ENCODE assay signal across 15 mouse cellular contexts in genomic region chr7:83852381-83853380, GRCm38 (mm10). TPM values are rescaled to one million over a fixed set of nuclear protein-coding genes. Genes with fewer than 3 reads are reported as not detected.
DNase-seq lines count a peak whose midpoint lies in the region; ATAC-seq lines count a peak whose summit lies in the region.
"Had no signal": no experiment of that assay in that cellular context is flagged by ENCODE, and none has a peak within 500 bp of the region (broad histone marks: within the 10 kb centered on the region; RNA-seq: fewer than 3 reads in every experiment).

No protein-coding gene starts in this region.

- DNase-seq in adrenal gland, adult 2 months = peak; percentile 21
- no peak for DNase-seq in adrenal gland, postnatal 10 days
- DNase-seq in spleen, postnatal 36 days (ENCODE audit: low spot score in 2 of 2) = peak; percentile 27 to 29
- DNase-seq in spleen, adult 12 weeks (ENCODE audit: low spot score) = no peak
- DNase-seq in telencephalon, adult 2 months (ENCODE audit: low read depth, low spot score) = peak; percentile 12
- DNase-seq in heart, postnatal 25 days (ENCODE audit: low spot score) = no peak
- DNase-seq in heart, postnatal 36 days = no peak
- DNase-seq: adrenal gland, postnatal 14 days; cerebellum, adult 11 months; kidney, postnatal 4 days; left cerebral cortex, postnatal 4 days had no signal

- intact Hi-C loops in heart, postnatal 25 days (cut with DNase I) = no loop called here
- intact Hi-C loops in heart, postnatal 36 days (cut with DNase I) = no loop called here

- 0 out of 2 replicates have a peak, but pooled peaks have one; percentile 30 for ATAC-seq in megakaryocyte-erythroid progenitor cell, adult 5-6 weeks (replicated peaks; ENCODE audit: low FRiP score, low TSS enrichment, poor library complexity, severe bottlenecking)
- ATAC-seq: inflammation-experienced regulatory T-cells, adult 6 months had no signal

RNA-seq across cellular contexts. Expression of gene Tlnrd1, which starts 31.4 kb away (rescaled TPM):
- 10 to 100 TPM; 12.3 to 16.6 TPM for total RNA-seq in adrenal gland, adult 2 months (2021)
- polyA plus RNA-seq in adrenal gland, adult 2 months (2012; rRNA removed) = 35.7 and 42.8 TPM in 2 replicates
- total RNA-seq in adrenal gland, postnatal 10 days (2021) = 10 to 100 TPM; 19.4 to 21.3 TPM
- total RNA-seq in megakaryocyte-erythroid progenitor cell, adult 5-6 weeks (2014; fragmentation: Nextera tagmentation) = 8.5 and 11.3 TPM in 2 replicates
- 4.4 and 7.8 TPM in 2 replicates for total RNA-seq in megakaryocyte-erythroid progenitor cell, adult 5-6 weeks (2017)
- total RNA-seq in heart, postnatal 25 days (2021) = 1 to 10 TPM; 8.1 to 9.1 TPM
- total RNA-seq in heart, postnatal 36 days (2021) = 1 to 10 TPM; 8.5 to 8.8 TPM

RNA-seq across cellular contexts. Expression of gene Mesd, which starts 31.6 kb away (rescaled TPM):
- total RNA-seq in adrenal gland, adult 2 months (2021) = 100 to 1,000 TPM; 122 to 130 TPM
- polyA plus RNA-seq in adrenal gland, adult 2 months (2012; rRNA removed) = 7.4 and 9.6 TPM in 2 replicates
- total RNA-seq in adrenal gland, postnatal 10 days (2021) = 10 to 100 TPM; 80.5 to 82.5 TPM
- total RNA-seq in megakaryocyte-erythroid progenitor cell, adult 5-6 weeks (2014; fragmentation: Nextera tagmentation) = 28.6 and 29.5 TPM in 2 replicates
- total RNA-seq in megakaryocyte-erythroid progenitor cell, adult 5-6 weeks (2017) = 50.3 and 61.0 TPM in 2 replicates
- total RNA-seq in heart, postnatal 25 days (2021) = 10 to 100 TPM; 51.3 to 52.0 TPM
- total RNA-seq in heart, postnatal 36 days (2021) = 10 to 100 TPM; 47.6 to 50.3 TPM

RNA-seq across cellular contexts. Expression of gene Cfap161, which starts 58.0 kb away (rescaled TPM):
- total RNA-seq in adrenal gland, adult 2 months (2021) = under 1 TPM; 0.35 to 0.45 TPM
- polyA plus RNA-seq in adrenal gland, adult 2 months (2012; rRNA removed) = not detected in 2 replicates
- total RNA-seq in adrenal gland, postnatal 10 days (2021) = under 1 TPM in 1 of 2 experiments, not detected in 1; 0.33 TPM
- not detected in 2 replicates for total RNA-seq in megakaryocyte-erythroid progenitor cell, adult 5-6 weeks (2014; fragmentation: Nextera tagmentation)
- not detected in 2 replicates for total RNA-seq in megakaryocyte-erythroid progenitor cell, adult 5-6 weeks (2017)
- not detected for total RNA-seq in heart, postnatal 25 days (2021)
- not detected for total RNA-seq in heart, postnatal 36 days (2021)
- total RNA-seq: adrenal gland, postnatal 14 days; heart, adult 8-10 months had no signal
- polyA plus RNA-seq: inflammation-experienced regulatory T-cells, adult 6 months; liver, embryonic 16.5 days had no signal

Comparison
In these comparisons a context has a peak if more than half of its experiments do, and no peak if none do; other contexts are left out.
1. DNase-seq: peak in adrenal gland, adult 2 months (single experiment), spleen, postnatal 36 days (2 of 2) and telencephalon, adult 2 months (single experiment); none in adrenal gland, postnatal 10 days (single experiment), spleen, adult 12 weeks (single experiment), heart, postnatal 25 days (single experiment) and heart, postnatal 36 days (0 of 2).